Mouse (Mus musculus) retina, postnatal 7 days (tissue): ENCODE measurements around the gene Mgat4e.

Experiments used
- DNase-seq: peaks from one replicate; pipeline ENCODE4 v3.0.0-alpha.2; 2012; ENCODE audit warnings: low read depth, low spot score

The Mgat4e gene

DNA sequence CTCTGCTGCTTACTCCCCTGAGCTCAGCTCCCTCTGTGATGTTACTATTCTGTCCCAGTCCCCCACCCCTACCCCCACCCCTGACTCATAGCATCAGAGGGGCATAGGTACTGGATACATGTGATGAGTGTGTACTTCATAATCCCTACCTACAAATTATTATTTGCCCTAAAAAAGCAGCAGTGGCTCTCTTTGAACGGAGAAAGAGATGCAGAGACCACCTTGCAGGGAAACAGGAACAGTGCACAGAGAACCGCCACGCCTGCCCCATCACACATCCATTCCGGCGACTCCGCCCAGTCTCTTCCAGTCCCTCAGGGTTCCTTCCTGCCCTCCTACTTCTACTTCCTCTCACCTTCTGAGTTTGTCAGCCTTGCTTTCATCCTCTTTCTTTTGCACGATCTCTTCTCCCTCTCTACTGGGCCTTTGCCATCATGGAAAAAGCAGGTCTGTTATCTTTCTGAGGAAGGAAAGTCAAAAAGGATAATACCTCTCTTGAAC, at the start of gene Mgat4e:
Mgat4e (minus strand) TSS at position 51 of the 501 bp plus-strand sequence.
- DNase-seq = no peak

DNA sequence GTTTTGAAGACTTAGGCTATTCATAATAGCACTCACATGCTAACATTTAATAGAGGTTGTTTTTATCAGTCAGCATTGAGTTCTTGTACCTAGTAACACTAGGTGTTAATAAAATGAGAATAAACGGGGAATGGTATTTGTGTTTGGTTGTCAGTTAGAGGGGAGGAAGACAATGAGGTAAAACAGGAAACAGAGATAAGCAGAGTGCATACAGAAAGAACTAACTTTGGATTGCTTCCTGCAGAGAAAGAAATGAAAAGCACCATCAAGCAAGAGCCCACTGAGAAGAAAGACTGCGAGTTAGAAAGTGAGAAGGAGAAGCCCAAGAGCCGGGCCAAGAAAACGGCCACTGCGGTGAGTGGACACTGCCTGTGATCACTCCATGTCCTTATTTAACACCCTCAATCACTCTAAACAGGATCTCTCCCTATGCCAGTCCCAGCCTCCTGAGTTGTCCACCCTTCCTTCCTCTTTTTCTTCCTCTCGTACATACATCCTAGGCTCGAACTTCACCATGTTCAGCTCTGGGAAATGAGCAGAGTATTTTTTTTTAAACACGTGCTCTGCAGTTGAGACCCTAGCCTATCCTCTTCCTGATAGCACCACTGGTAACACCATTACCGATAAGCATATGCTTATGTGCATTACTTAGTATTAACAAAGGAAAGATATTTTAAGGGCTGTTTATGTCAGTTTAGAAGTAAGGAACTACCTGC, 48.0 kb upstream of the Mgat4e start:
- DNase-seq = no peak

- no peak for DNase-seq
Measured at GRCm38 (mm10) chr1:134591773-134592172, 42.3 kb upstream of the Mgat4e start.

DNA sequence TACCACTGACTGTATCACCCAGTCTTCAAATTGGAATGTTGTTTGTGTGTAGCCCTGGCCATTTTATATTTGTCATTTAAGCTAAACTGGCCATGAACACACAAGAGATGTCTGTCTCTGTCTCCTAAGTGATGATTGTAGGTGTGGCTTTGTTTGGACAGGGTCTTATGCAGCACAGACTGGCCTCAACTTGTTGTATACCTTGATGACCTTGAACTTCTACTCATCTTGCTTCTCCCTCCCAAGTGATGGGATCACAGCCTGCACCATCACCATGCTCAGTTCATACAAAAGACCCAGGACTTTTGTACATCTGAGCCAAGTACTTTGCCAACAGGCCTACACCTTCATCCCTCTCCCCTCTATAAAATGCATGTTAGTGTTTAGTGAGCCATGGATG, 40.2 kb upstream of the Mgat4e start:
- DNase-seq = no peak

GRCm38 (mm10) chr1:134583560-134583959, 34.1 kb upstream of the Mgat4e start:
- DNase-seq = no peak

GRCm38 (mm10) chr1:134580796-134581195, 31.3 kb upstream of the Mgat4e start:
- DNase-seq = no peak

DNA sequence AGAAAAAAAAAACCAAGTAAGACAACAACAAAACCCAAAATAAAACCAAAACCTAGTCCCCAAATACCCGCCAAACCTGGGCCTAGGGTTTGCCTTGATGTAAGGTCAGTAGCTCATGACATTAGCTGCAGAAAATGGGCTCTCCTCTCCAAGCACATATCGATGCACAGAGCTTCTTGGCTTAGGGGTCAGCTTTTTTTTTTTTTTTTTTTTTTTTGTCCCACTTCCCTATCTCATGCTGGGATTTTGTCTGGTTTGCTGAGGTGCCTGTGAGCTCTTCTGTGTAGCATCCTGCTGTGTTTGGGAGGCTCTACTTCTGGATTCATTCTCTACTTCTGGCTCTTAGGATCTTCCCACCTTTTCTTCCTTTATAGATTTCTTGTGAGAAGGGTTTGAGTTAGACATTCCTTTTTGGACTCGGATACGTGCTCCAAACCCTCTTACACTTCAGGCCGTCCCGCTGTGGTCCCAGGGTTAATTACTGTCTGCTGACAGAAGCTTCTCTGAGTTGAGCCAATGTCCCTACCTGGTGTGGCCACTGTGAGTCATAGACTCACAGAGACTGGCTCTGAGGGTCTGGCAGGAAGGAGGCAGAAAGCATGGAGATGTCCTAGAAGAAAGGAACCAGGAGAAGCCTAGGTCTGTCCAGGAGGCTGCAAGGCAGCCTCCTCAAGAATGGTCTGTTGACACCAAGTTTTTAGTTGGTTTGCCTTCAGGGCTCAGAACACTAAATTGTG, 28.1 kb upstream of the Mgat4e start:
- no peak for DNase-seq

DNA sequence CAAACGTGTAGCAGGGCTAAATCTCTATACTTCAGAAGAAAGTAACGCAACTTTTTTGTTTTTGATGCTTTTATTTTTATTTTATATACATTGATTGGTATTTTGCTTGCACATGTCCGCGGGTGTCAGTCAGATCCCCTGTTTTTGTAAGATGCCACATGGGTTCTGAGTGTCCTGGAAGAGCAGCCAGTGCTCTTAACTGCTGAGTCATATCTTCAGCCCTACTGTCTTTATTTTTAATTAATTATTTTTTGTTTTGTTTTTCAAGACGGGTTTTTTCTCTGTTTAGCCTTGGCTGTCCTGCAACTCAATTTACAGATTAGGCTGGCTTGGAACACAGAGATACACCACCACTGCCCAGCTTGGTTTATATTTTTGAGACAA, 24.4 kb upstream of the Mgat4e start:
- DNase-seq = no peak

GRCm38 (mm10) chr1:134573300-134573931, 23.9 kb upstream of the Mgat4e start:
- no peak for DNase-seq

DNA sequence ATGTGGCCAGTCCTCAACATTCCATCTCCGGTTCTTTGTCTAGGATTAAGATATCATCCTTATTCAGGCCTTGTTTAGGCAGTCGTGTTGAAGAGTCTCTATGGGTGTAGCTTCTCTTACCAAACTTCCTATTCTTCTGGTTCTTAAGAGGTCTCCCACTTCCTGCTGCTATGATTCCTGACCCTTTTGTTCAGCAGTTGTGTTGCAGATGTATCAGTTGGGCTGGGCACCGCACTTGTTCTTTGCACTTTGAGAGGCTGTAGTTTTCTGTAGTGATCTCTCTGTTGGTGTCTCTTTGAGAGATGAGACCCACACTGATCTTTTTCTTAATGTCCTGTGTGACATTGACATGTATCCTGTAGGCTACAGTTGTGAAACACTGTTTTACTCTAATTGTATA, 21.1 kb upstream of the Mgat4e start:
- no peak for DNase-seq

DNA sequence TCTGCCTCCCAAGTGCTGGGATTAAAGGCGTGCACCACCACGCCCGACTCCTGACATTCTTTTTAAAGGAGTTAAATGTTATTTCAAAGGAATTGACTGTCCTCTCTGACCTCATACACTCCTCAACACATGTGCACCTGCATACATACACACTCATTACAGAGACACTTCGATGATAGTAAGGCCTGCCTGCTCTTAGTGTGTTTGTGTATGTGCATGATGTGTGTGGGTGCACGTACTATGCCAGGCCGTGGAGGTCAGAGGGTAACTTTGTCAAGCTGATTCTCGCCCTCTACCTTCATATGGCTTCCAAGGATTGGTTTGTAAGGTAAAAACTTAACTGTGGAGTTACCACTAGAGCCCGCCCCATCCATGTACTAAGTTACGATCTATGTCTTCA, 20.7 kb upstream of the Mgat4e start:
- DNase-seq = no peak

- no peak for DNase-seq
Measured at GRCm38 (mm10) chr1:134567511-134567910, 18.0 kb upstream of the Mgat4e start.

DNA sequence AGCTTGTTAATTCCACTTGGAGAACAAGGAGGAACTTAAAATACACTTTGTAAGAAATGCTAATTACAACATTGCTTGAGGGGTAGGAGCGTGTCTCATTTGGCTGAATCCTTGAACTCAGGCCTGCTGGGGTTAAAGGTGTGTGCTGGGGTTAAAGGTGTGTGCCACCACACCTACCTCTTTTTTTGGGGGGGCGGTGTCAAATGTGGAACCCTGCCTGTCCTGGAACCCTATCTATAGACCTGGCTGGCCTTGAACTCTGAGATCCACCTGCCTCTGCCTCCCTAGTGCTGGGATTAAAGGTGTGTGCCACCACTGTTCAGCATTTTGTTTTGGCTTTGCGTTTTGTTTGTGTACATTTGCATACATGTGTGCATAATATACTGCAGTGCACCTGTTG, 14.2 kb upstream of the Mgat4e start:
- no peak for DNase-seq

GRCm38 (mm10) chr1:134562457-134562856, 13.0 kb upstream of the Mgat4e start:
- no peak for DNase-seq

GRCm38 (mm10) chr1:134561770-134562143, 12.3 kb upstream of the Mgat4e start:
- DNase-seq = no peak

DNA sequence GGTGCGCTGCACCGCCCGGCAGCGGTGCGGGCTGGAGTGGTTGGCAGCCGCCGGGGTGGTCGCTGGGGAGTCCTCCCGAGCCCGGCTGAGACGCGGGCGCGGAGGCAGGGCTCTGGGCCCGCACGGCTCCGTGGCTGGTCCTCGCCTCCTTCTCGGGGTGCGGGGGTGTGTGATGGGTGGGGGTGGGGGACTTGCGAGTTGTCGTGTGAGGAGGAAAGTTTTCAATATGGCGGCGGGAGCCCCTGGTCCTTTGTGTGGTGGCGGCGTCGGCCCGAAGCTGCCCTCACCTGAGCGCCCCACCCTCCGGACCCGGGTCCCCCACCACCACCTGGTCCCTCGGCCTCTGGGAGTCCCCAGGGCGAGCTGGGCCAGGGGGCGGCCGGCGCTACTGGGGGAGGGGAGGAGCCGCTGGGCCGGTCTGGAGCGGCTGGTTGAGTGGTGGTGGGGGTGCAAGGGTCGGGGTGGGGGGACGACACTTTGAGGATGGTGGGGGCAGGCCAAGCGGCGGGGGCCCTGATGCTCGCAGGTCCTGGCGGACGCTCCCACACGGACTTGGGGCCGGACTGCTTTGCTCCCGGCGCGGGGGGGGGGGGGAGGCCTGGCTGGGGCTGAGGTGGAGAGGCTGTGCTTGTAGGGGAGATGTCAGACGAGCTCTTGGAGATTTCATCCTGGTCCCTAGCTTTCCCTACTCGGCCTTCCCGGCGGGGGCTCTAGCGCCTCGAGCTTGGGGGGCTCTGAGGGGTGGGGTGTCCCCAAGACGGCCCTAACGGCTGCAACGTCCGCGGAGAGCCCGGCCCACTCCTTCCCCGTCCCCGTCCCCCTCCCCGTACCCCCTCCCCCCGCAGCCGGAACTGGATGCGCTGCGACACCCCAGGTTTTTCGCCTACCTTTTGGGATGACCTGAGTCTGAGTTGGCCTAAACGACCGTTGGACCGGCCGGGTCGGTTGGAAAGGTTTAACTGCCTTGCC, 11.6 kb upstream of the Mgat4e start:
- no peak for DNase-seq

GRCm38 (mm10) chr1:134560396-134560795, 10.9 kb upstream of the Mgat4e start:
- no peak for DNase-seq

GRCm38 (mm10) chr1:134559976-134560375, 10.5 kb upstream of the Mgat4e start, which contains the start of gene Kdm5b:
TSS of gene Kdm5b (plus strand) at chr1:134560171.
- DNase-seq = peak; percentile 70

- DNase-seq = no peak
Measured at GRCm38 (mm10) chr1:134559226-134559625, 9.7 kb upstream of the Mgat4e start.

GRCm38 (mm10) chr1:134558511-134558910, 9.0 kb upstream of the Mgat4e start:
- DNase-seq = no peak

DNA sequence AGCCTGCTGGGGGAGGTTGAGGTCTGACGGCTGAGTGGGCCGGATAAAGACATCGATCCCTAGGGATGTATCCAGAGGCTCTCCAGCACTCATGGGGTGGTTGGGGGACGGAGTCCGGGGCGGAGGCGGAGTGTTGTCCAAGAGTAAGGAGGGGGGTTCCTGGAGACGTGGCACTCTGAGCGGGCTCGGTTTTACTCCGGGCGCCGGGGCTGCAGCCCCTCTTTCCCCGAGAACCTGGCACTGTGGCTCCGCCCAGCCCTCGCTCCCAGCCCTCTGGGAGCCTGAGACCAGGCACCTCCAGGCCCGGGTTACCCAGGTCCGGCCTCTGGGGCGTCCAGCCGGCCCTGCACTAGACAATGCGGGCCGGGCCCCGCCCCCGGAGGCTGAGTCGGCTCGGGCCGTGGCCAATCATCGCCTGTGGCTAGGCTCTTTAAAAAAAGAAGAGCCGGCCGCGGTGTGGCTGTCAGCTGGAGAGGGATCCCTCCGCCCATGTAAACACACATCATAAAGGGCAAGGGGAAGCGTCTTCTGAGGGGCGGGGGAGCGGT, 7.3 kb upstream of the Mgat4e start:
- peak; percentile 86 for DNase-seq
